Mouse (Mus musculus) forebrain, embryonic 14.5 days (tissue): ENCODE data around the gene Olfr32. TPM values are rescaled to one million over a fixed set of nuclear protein-coding genes. Genes with fewer than 3 reads are reported as not detected.
"Not testable (repeated sequence)": the region's sequence is repeated elsewhere in the genome, so short reads cannot be mapped to it uniquely, and the experiment has no call there.

Experiments used
- ATAC-seq: fragments of 200-750 bp; cut with Nextera tagmentation; 2 replicates; pipeline ENCODE4 v1.8.0; 2017; ENCODE audit warnings: mild to moderate bottlenecking, moderate library complexity
- DNase-seq: peaks from one replicate; pipeline ENCODE4 v3.0.0-alpha.2; 2015; ENCODE audit warnings: low spot score
- H3K27ac ChIP-seq: fragments of 300-500 bp; sonication (generic); 2 replicates; pipeline ENCODE4 v1.5.1; 2014; ENCODE audit warnings: low read depth, mild to moderate bottlenecking, control low read depth, low read length, moderate library complexity
- H3K27me3 ChIP-seq: fragments of 300-500 bp; sonication (generic); replicated peaks from 2 replicates; pipeline ENCODE4 v1.6.1; 2014; ENCODE audit warnings: low read length, control low read depth, mixed read lengths; ENCODE audit not compliant: control insufficient read depth, insufficient read depth
- H3K36me3 ChIP-seq: fragments of 300-500 bp; sonication (generic); 2 replicates; pipeline ENCODE4 v1.6.1; 2014; ENCODE audit warnings: low read length, control low read depth; ENCODE audit not compliant: control insufficient read depth, insufficient read depth
- H3K4me1 ChIP-seq: fragments of 300-500 bp; sonication (generic); 2 replicates; pipeline ENCODE4 v1.6.1; 2014; ENCODE audit warnings: antibody characterized with exemption, low read length, control low read depth; ENCODE audit not compliant: control insufficient read depth, insufficient read depth
- H3K4me2 ChIP-seq: fragments of 300-500 bp; sonication (generic); 2 replicates; pipeline ENCODE4 v1.6.1; 2014; ENCODE audit warnings: mild to moderate bottlenecking, control low read depth, low read length
- H3K4me3 ChIP-seq: fragments of 300-500 bp; sonication (generic); 2 replicates; pipeline ENCODE4 v1.5.1; 2014; ENCODE audit warnings: low read depth, low read length, control low read depth
- H3K9ac ChIP-seq: fragments of 300-500 bp; sonication (generic); 2 replicates; pipeline ENCODE4 v1.6.1; 2014; ENCODE audit warnings: mild to moderate bottlenecking, low read length, control low read depth, moderate library complexity
- H3K9me3 ChIP-seq: fragments of 300-500 bp; sonication (generic); replicated peaks from 2 replicates; pipeline ENCODE4 v1.6.1; 2016; ENCODE audit warnings: low read length, control low read depth, mixed read lengths; ENCODE audit not compliant: control insufficient read depth
- WGBS: fragments of 180-500 bp; shearing (Covaris S2); extraction: QIAGEN DNeasy Blood & Tissue Kit; methylation state at CpG from one replicate; pipeline ENCODE4 v1.1.7; 2014; 5-methylcytosine and 5-hydroxymethylcytosine counted together
- polyA plus RNA-seq: library from polyadenylated mRNA; unstranded; fragments of >200 nt; fragmentation: Nextera tagmentation; extraction: Ambion mirVana; gene quantifications from 2 replicates; pipeline ENCODE4 v1.2.1, GENCODE M21; 2014

The Olfr32 gene
- not detected in 2 replicates for polyA plus RNA-seq

GRCm38 (mm10) chr2:90142196-90142595, at the start of gene Olfr32:
Gene Olfr32 (minus strand): TSS chr2:90142296.
- Histone ChIP-seq H3K9ac (no peak within 1 kb of the TSS), H3K4me1 (no peaks in the 10 kb centered on the region), H3K27me3 (no peaks in the 10 kb centered on the region), H3K27ac (no peak within 1 kb of the TSS), H3K4me2 (no peak within 1 kb of the TSS), H3K9me3 (no peaks in the 10 kb centered on the region), H3K4me3 (no peak within 1 kb of the TSS), H3K36me3 (no peaks in the 10 kb centered on the region)
- DNase-seq (no peak), ATAC-seq (no peak)

DNA sequence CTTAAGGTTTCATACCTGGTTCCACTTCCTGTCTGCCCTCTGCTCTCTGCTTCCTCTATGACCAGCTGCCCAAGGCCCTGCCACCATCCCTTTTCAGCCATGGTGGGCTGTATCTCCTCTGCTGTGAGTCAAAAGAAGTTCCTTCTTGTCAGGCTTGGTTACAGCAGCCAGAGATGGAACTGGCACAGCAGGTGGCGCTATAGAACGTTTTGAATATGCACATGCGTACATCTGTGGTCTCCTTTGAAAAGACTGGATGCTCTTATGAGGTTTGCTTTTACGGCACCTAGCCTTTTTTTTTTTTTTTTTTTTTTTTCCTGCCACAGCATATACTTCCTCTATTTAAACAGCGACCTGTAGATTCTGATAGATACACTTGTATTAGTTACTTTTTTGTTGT, 45.0 kb upstream of the Olfr32 start:
- ATAC-seq, H3K27me3 ChIP-seq, H3K9ac ChIP-seq, H3K27ac ChIP-seq, H3K4me3 ChIP-seq, H3K36me3 ChIP-seq, H3K4me2 ChIP-seq, H3K9me3 ChIP-seq, DNase-seq, H3K4me1 ChIP-seq: not testable (repeated sequence)
- WGBS, result no CpG with 5 or more reads among the region's 5 CpGs

DNA sequence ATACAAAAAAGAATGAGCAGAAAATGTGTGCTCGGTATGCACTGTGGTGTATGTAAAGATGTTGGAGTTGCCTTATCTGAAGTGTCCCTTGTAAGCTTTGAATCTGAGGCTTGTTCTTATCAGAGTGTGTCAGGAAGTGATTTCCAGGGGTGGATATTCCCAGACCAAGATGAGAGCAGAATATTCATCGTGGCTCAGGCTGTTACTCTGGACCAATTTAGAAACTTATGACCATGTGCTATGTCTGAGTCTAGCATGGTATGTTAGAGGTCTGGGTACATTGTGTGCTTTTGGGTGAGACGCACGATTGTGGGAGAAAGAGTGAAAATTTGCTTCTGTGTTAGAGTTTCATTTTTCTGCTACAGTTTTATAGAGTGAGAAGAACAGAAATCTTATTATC, 44.0 kb upstream of the Olfr32 start:
- H3K9ac ChIP-seq, H3K4me3 ChIP-seq, H3K36me3 ChIP-seq, H3K9me3 ChIP-seq, H3K4me2 ChIP-seq, ATAC-seq, H3K27me3 ChIP-seq, H3K4me1 ChIP-seq, H3K27ac ChIP-seq, DNase-seq: not testable (repeated sequence)
- WGBS, result no CpG with 5 or more reads among the region's 4 CpGs

DNA sequence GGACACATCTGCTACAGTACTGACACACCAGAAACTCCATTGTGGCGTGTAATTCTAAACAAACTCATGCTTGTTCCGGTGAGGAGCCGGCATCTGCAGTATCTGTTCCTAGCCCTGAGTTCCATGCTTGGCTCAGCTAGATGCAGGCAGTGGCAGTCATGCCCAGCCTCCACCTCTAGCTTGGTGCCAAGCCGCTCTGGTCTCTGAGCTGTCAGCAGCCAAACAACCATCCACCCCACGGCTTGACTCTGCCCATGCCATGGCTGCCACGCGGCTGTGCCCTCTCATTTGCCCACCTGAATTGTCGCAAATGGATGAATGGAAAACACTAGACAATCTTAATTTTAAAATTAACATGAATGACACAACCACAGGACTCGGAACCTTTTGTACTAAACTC, 11.8 kb upstream of the Olfr32 start:
- no peak for DNase-seq
- no peaks in the 10 kb centered on the region for H3K4me1 ChIP-seq
- 94% methylated on average over 9 of the region's 9 CpGs for WGBS
- no peak overlapping the region for H3K27ac ChIP-seq
- H3K4me3 ChIP-seq, result no peak overlapping the region
- H3K36me3 ChIP-seq, result no peaks in the 10 kb centered on the region
- ATAC-seq, result no peak
- H3K9ac ChIP-seq, result no peak overlapping the region
- no peaks in the 10 kb centered on the region for H3K9me3 ChIP-seq
- no peak overlapping the region for H3K4me2 ChIP-seq
- no peaks in the 10 kb centered on the region for H3K27me3 ChIP-seq

DNA sequence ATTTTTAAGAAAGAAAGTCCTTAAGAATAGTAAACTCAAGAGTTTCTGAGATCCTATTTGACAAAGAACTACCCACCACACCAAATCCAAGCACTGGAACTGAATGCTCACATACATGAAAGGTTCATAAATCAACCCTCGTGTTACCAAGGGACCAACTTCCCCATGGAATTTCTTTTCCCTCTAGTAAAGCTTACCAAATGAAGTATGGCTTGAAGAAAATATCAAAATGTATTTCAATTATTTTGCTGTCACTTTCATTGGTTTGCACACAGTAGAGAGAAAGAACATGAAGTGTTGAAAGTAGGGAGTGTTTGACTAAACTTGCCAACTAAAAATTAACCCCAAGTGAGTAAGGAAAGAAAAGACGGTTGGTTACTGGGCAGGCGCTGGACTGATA, 10.9 kb upstream of the Olfr32 start, which contains the start of gene Olfr1270:
TSS of gene Olfr1270 (minus strand) at position 101 of the 400 bp plus-strand sequence.
- no peaks in the 10 kb centered on the region for H3K36me3 ChIP-seq
- no peak within 1 kb of the TSS for H3K9ac ChIP-seq
- no peaks in the 10 kb centered on the region for H3K4me1 ChIP-seq
- no peaks in the 10 kb centered on the region for H3K9me3 ChIP-seq
- no peak within 1 kb of the TSS for H3K4me3 ChIP-seq
- no peak within 1 kb of the TSS for H3K27ac ChIP-seq
- DNase-seq (no peak), ATAC-seq (no peak)
- no peaks in the 10 kb centered on the region for H3K27me3 ChIP-seq
- WGBS, result 91% methylated on average over 3 of the region's 3 CpGs
- no peak within 1 kb of the TSS for H3K4me2 ChIP-seq

DNA sequence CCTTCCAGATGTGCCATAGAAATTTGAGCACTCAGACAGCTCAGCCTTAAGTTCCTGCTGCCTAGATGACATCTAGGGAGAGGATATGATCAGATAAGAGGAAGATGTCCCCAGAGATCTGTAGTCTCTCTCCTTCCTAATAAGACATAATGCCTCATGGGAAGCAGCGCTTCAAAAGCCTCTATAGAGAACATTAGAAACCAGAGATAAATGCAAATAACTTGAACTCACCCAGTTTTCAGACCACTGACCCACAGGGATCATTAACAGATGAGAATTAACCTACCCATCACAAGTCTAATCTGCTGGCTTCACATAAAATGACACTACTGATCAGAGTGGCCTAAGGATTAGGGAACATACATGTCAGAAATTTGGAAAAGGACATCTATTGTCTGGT, 20.8 kb downstream of the Olfr32 start, which contains the start of gene Olfr1269:
TSS of gene Olfr1269 (minus strand) at position 101 of the 400 bp plus-strand sequence.
- Histone ChIP-seq H3K36me3 (no peaks in the 10 kb centered on the region), H3K27ac (no peak within 1 kb of the TSS), H3K4me2 (no peak within 1 kb of the TSS), H3K27me3 (no peaks in the 10 kb centered on the region), H3K9me3 (no peaks in the 10 kb centered on the region), H3K9ac (no peak within 1 kb of the TSS), H3K4me1 (no peaks in the 10 kb centered on the region), H3K4me3 (no peak within 1 kb of the TSS)
- no peak for DNase-seq
- ATAC-seq, result no peak
- WGBS, result 88% methylated on average over 1 of the region's 1 CpGs

Other genes starting within 250 kb of the Olfr32 start
- not detected in 2 replicates for gene Olfr1258, start 215.0 kb downstream of the Olfr32 start, polyA plus RNA-seq
- gene Olfr1259, start 193.6 kb downstream of the Olfr32 start, polyA plus RNA-seq, result not detected in 2 replicates
- gene Olfr1260, start 168.0 kb downstream of the Olfr32 start, polyA plus RNA-seq, result not detected in 2 replicates
- gene Olfr1261, start 151.1 kb downstream of the Olfr32 start, polyA plus RNA-seq, result not detected in 2 replicates
- not detected in 2 replicates for gene Olfr1262, start 142.2 kb downstream of the Olfr32 start, polyA plus RNA-seq
- gene Olfr1263, start 130.2 kb downstream of the Olfr32 start, polyA plus RNA-seq, result not detected in 2 replicates
- gene Olfr1264, start 116.7 kb downstream of the Olfr32 start, polyA plus RNA-seq, result not detected in 2 replicates
- not detected in 2 replicates for gene Olfr1265, start 107.0 kb downstream of the Olfr32 start, polyA plus RNA-seq
- not detected in 2 replicates for gene Olfr140, start 78.7 kb downstream of the Olfr32 start, polyA plus RNA-seq
- not detected in 2 replicates for gene Olfr1269, start 20.9 kb downstream of the Olfr32 start, polyA plus RNA-seq
- gene Olfr1270, start 10.8 kb upstream of the Olfr32 start, polyA plus RNA-seq, result not detected in 2 replicates
- gene Olfr1506, start 82.2 kb upstream of the Olfr32 start, polyA plus RNA-seq, result not detected in 2 replicates
- not detected in 2 replicates for gene Olfr142, start 115.3 kb upstream of the Olfr32 start, polyA plus RNA-seq
- gene Olfr1271, start 128.7 kb upstream of the Olfr32 start, polyA plus RNA-seq, result not detected in 2 replicates
- not detected in 2 replicates for gene Olfr1272, start 150.5 kb upstream of the Olfr32 start, polyA plus RNA-seq
- gene Gm13769, start 179.9 kb upstream of the Olfr32 start, polyA plus RNA-seq, result not detected in 2 replicates